Mouse (Mus musculus): Measurements from ENCODE around the gene 2010111I01Rik. TPM values are rescaled to one million over a fixed set of nuclear protein-coding genes. Genes with fewer than 3 reads are reported as not detected.
A peak's percentile ranks its signal among the peaks of the same experiment; 100 is the strongest.

2010111I01Rik gene
- polyA plus RNA-seq, 1 experiment from 2014 or later: 144 TPM

DNA sequence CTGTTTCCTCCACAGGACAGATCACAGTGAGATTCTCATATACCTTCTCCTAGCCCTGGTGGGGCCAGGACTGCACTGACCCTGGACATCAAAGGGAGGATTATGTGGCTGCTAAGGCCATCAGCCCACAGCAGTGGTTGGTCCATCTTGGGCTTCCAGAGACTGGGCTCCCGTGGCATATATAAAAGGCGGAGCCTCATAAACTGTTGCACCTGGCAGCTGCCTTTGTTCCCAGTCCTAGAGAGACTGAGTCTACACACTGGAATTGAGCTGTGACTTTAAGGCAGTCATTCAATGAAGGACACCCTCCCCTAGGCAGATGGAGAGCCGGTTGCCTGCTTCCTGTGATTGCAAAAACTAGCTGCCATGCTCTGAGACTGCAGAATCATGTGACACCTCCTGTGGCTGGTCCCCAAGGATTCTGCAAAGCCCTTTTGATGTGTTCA is 337.1 kb downstream of the 2010111I01Rik start:
- H3K4me3 ChIP-seq (ENCODE audit: low read depth, low read length): no peak overlapping the region
- 41% methylated on average over 3 of the region's 3 CpGs for WGBS
- no peak; the same call in 1 of the 2 replicates for ATAC-seq (ENCODE audit: low read depth)
- DNase-seq (ENCODE audit: low spot score): no peak
- H3K27me3 ChIP-seq (replicated peaks; ENCODE audit: control insufficient read depth, insufficient read depth, low read length): no peaks in the 10 kb centered on the region
- H3K9me3 ChIP-seq (ENCODE audit: control insufficient read depth, low read length): no peaks in the 10 kb centered on the region
- no peaks in the 10 kb centered on the region for H3K4me1 ChIP-seq (ENCODE audit: control insufficient read depth, insufficient read depth, low read length)
- no peak overlapping the region for H3K9ac ChIP-seq (ENCODE audit: low read depth, low read length)
- peaks cover 81% of the 10 kb centered on the region for H3K36me3 ChIP-seq (ENCODE audit: control insufficient read depth, insufficient read depth, low read length)
- H3K4me2 ChIP-seq (ENCODE audit: low read depth, low read length): no peak overlapping the region
- H3K27ac ChIP-seq (replicated peaks; ENCODE audit: low read depth, low read length): no peak overlapping the region; the same call in 1 of the 2 replicates

DNA sequence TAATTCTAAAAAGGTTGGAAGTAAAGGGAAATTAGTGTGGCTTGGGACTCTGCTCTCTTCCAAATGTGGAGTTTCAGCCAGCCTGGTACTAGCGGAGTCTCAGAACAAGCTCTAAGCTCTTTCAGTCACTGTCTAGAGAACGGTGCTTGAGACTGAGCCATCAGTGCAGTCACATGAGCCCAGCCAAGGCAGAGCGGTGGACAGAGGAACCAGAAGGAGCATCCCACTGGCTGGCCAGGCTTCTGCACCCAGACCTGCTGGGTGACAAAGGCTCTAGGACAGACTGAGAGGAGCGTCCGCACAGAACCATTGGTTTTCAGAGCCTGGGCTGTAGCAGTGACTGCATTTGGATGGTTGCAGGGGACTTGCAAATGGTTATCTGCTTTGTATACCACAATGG is 337.7 kb downstream of the 2010111I01Rik start:
- Histone ChIP-seq H3K4me1 (ENCODE audit: control insufficient read depth, insufficient read depth, low read length) (no peaks in the 10 kb centered on the region), H3K27ac (replicated peaks; ENCODE audit: low read depth, low read length) (no peak overlapping the region), H3K9me3 (ENCODE audit: control insufficient read depth, low read length) (no peaks in the 10 kb centered on the region), H3K27me3 (replicated peaks; ENCODE audit: control insufficient read depth, insufficient read depth, low read length) (no peaks in the 10 kb centered on the region), H3K4me3 (ENCODE audit: low read depth, low read length) (no peak overlapping the region), H3K36me3 (ENCODE audit: control insufficient read depth, insufficient read depth, low read length) (peaks cover 75% of the 10 kb centered on the region), H3K4me2 (ENCODE audit: low read depth, low read length) (no peak overlapping the region), H3K9ac (ENCODE audit: low read depth, low read length) (no peak overlapping the region)
- DNase-seq (ENCODE audit: low spot score) (no peak), ATAC-seq (ENCODE audit: low read depth) (no peak)
- WGBS: 90% methylated on average over 5 of the region's 5 CpGs

DNA sequence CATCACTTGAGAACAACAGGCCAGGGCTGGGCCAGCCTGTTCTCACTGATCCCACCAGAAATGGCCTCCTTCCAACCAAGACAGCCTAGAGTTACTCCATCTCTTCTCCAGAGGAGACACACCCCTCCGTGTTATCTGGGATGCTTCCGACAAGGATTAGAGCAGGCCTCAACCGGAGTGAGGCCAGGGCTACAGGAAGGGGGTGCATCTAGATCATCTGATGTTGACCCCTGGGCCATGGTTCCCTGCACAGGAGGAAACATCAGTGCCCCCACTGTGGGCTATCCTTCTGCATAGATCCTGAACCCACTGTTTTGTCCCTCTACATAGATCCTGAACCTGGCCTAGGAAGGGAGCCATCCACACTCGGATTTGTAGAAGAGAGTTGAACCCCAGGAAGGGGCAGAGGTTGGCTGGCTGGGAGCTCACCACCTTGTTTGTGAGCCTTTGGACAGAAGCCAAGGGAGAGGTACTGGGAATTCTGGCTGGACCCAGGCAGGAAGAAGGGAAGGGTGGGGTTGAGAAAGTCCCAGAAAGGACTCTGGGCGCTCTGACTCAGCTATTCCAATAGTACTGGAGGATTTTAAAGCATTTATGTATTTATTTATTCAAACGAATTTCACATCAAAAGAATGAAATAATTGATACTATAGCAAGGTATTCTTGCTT is 339.6 kb downstream of the 2010111I01Rik start:
- H3K36me3 ChIP-seq (ENCODE audit: control insufficient read depth, insufficient read depth, low read length): peaks cover 56% of the 10 kb centered on the region
- no peak for DNase-seq (ENCODE audit: low spot score)
- no peaks in the 10 kb centered on the region for H3K27me3 ChIP-seq (replicated peaks; ENCODE audit: control insufficient read depth, insufficient read depth, low read length)
- no peak overlapping the region for H3K4me3 ChIP-seq (ENCODE audit: low read depth, low read length)
- H3K4me1 ChIP-seq (ENCODE audit: control insufficient read depth, insufficient read depth, low read length): no peaks in the 10 kb centered on the region
- 73% methylated on average over 6 of the region's 6 CpGs for WGBS
- no peak for ATAC-seq (ENCODE audit: low read depth)
- no peaks in the 10 kb centered on the region for H3K9me3 ChIP-seq (ENCODE audit: control insufficient read depth, low read length)
- H3K4me2 ChIP-seq (ENCODE audit: low read depth, low read length): no peak overlapping the region
- no peak overlapping the region for H3K27ac ChIP-seq (replicated peaks; ENCODE audit: low read depth, low read length)
- H3K9ac ChIP-seq (ENCODE audit: low read depth, low read length): no peak overlapping the region

DNA sequence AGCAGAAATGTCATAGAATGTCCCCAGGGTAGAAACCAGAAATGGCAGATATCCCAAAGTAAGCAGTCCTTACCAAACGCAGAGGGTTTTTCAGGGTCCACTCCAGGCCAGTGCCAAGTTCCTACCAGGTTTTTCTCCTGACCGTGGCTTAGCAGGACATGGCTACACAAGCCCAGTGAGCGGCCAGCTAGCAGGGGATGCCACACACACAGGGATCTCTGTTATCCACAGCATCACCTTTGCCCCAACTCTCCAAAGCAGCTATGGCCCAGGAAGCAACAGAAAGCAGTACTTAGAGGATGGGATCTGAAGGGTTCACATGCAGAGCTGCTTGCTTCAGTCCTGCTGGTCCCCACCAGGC is 340.1 kb downstream of the 2010111I01Rik start:
- no peak for ATAC-seq (ENCODE audit: low read depth)
- no peak for DNase-seq (ENCODE audit: low spot score)
- Histone ChIP-seq H3K9me3 (ENCODE audit: control insufficient read depth, low read length) (no peaks in the 10 kb centered on the region), H3K4me1 (ENCODE audit: control insufficient read depth, insufficient read depth, low read length) (no peaks in the 10 kb centered on the region), H3K4me2 (ENCODE audit: low read depth, low read length) (no peak overlapping the region), H3K27ac (replicated peaks; ENCODE audit: low read depth, low read length) (no peak overlapping the region), H3K4me3 (ENCODE audit: low read depth, low read length) (no peak overlapping the region), H3K9ac (ENCODE audit: low read depth, low read length) (no peak overlapping the region), H3K36me3 (ENCODE audit: control insufficient read depth, insufficient read depth, low read length) (peaks cover 53% of the 10 kb centered on the region), H3K27me3 (replicated peaks; ENCODE audit: control insufficient read depth, insufficient read depth, low read length) (no peaks in the 10 kb centered on the region)
- 58% methylated on average over 3 of the region's 3 CpGs for WGBS

DNA sequence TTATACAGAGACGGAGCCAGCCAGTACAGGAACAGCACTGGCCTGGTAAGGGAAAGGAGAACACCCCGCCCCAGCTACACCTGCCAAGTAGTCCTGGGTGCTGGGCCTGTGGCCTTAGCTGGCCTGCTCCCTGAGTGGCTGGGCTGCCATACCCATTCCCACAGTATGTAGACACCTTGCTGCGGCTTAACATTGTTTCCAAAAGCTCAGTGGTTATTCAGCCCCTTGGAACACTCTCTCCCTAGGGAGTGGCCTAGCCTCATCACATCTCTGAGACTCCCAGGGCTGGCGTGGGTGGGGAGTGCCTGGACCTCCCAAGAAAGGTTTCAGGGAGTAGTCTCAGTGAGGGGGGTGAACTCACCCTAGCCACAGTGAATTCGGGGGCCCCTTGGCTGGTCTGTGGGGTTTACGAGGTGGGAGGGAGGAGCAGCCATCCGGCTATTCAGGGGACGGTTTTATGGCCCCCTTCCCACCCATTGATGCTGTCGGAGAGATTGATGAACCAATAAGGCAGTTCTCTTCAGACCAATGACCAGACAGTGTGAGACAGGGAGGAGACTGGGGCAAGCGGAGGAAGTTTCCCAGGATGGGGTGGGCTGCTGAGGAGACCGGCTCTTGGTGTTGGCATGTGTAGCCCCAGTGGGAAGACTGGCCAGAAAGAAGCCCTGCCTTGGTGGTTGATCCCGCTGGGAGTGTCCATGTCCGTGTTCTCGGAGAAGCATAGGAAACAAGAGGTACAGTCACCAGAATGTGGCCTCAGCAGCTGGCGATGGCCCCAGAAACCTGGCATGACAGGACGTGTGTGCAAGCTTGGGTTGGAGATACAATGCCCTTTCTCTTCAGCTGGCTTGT is 340.7 kb downstream of the 2010111I01Rik start:
- WGBS: 69% methylated on average over 16 of the region's 16 CpGs
- Histone ChIP-seq H3K27me3 (replicated peaks; ENCODE audit: control insufficient read depth, insufficient read depth, low read length) (no peaks in the 10 kb centered on the region), H3K9me3 (ENCODE audit: control insufficient read depth, low read length) (no peaks in the 10 kb centered on the region), H3K36me3 (ENCODE audit: control insufficient read depth, insufficient read depth, low read length) (peaks cover 46% of the 10 kb centered on the region), H3K4me3 (ENCODE audit: low read depth, low read length) (no peak overlapping the region), H3K4me1 (ENCODE audit: control insufficient read depth, insufficient read depth, low read length) (no peaks in the 10 kb centered on the region), H3K4me2 (ENCODE audit: low read depth, low read length) (no peak overlapping the region), H3K27ac (replicated peaks; ENCODE audit: low read depth, low read length) (no peak overlapping the region; the same call in 1 of the 2 replicates), H3K9ac (ENCODE audit: low read depth, low read length) (no peak overlapping the region)
- ATAC-seq (ENCODE audit: low read depth) (peak; percentile 10; the same call in 1 of the 2 replicates), DNase-seq (ENCODE audit: low spot score) (no peak)

DNA sequence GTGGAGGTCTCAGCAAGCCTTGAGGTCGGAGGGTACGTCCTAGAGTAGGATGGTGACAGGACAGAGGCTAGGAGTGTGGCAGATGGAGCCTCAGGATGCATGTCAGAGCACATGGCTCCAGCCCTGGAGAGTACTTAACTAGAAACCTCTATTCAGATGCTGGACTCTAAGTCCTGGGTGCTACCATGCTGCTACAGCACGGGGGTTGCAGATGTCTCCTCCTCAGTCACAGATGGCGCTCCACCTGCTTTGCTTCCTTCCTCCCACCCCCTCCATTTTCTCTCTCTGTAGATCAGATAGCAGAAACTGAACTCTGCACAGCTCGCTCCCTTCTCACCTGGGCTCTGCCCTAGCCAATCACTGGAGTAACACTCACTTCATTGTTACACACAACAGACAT is 342.1 kb downstream of the 2010111I01Rik start:
- Histone ChIP-seq H3K9me3 (ENCODE audit: control insufficient read depth, low read length) (no peaks in the 10 kb centered on the region), H3K9ac (ENCODE audit: low read depth, low read length) (no peak overlapping the region), H3K27me3 (replicated peaks; ENCODE audit: control insufficient read depth, insufficient read depth, low read length) (no peaks in the 10 kb centered on the region), H3K36me3 (ENCODE audit: control insufficient read depth, insufficient read depth, low read length) (peaks cover 33% of the 10 kb centered on the region), H3K4me2 (ENCODE audit: low read depth, low read length) (no peak overlapping the region), H3K27ac (replicated peaks; ENCODE audit: low read depth, low read length) (no peak overlapping the region), H3K4me1 (ENCODE audit: control insufficient read depth, insufficient read depth, low read length) (no peaks in the 10 kb centered on the region), H3K4me3 (ENCODE audit: low read depth, low read length) (no peak overlapping the region)
- WGBS: 85% methylated on average over 5 of the region's 5 CpGs
- no peak for DNase-seq (ENCODE audit: low spot score)
- ATAC-seq (ENCODE audit: low read depth): 0 out of 2 replicates have a peak, but pooled peaks have one; percentile 16

DNA sequence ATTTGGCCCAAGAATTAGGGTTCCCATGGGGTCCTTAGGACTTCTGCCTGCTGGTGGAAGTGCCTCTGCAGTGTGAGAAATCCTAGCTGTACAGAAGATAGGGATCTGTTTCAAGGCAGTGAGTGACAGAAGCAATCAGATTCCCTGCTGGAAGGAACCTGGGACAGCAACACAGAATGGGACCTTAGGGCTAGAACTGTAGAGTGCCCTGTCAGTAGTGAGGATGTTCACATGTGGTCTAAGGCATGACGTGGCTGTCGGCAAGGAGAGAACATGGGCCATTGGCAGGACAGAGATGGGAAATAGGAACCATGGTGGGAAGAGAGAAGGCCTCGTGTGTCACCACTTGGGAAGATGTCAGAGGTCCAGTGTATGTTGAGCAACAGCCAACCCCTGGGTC is 344.9 kb downstream of the 2010111I01Rik start:
- Histone ChIP-seq H3K4me3 (ENCODE audit: low read depth, low read length) (no peak overlapping the region), H3K36me3 (ENCODE audit: control insufficient read depth, insufficient read depth, low read length) (peaks cover 6% of the 10 kb centered on the region), H3K9me3 (ENCODE audit: control insufficient read depth, low read length) (no peaks in the 10 kb centered on the region), H3K4me2 (ENCODE audit: low read depth, low read length) (no peak overlapping the region), H3K4me1 (ENCODE audit: control insufficient read depth, insufficient read depth, low read length) (no peaks in the 10 kb centered on the region; the same call in 1 of the 2 replicates), H3K27me3 (replicated peaks; ENCODE audit: control insufficient read depth, insufficient read depth, low read length) (no peaks in the 10 kb centered on the region), H3K27ac (replicated peaks; ENCODE audit: low read depth, low read length) (no peak overlapping the region), H3K9ac (ENCODE audit: low read depth, low read length) (no peak overlapping the region)
- ATAC-seq (ENCODE audit: low read depth) (no peak), DNase-seq (ENCODE audit: low spot score) (no peak)
- WGBS: 84% methylated on average over 3 of the region's 3 CpGs

DNA sequence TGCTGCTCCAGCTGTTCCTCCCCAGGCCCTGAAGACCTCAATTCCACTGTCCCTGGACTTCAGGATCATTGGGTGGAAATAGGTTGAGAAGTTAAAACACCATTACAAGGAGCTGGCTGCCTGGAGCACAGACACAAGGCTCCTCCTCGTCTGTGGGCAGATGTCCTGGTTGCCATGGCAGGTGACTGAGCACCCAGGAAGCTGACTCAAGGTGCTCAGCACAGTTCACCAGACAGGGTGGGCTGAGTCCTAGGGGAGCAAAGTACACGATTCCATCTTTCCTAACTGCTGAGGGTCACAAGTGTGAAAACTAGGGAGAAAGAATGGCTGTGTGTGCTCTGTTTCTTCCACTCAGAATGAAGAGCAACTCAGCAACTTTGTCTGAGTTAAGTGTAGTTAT is 346.5 kb downstream of the 2010111I01Rik start:
- Histone ChIP-seq H3K4me1 (ENCODE audit: control insufficient read depth, insufficient read depth, low read length) (no peaks in the 10 kb centered on the region; the same call in 1 of the 2 replicates), H3K4me2 (ENCODE audit: low read depth, low read length) (no peak overlapping the region), H3K9ac (ENCODE audit: low read depth, low read length) (no peak overlapping the region), H3K9me3 (ENCODE audit: control insufficient read depth, low read length) (no peaks in the 10 kb centered on the region), H3K27ac (replicated peaks; ENCODE audit: low read depth, low read length) (no peak overlapping the region), H3K4me3 (ENCODE audit: low read depth, low read length) (no peak overlapping the region), H3K36me3 (ENCODE audit: control insufficient read depth, insufficient read depth, low read length) (peaks cover 3% of the 10 kb centered on the region), H3K27me3 (replicated peaks; ENCODE audit: control insufficient read depth, insufficient read depth, low read length) (no peaks in the 10 kb centered on the region)
- 64% methylated on average over 2 of the region's 2 CpGs for WGBS
- no peak for ATAC-seq (ENCODE audit: low read depth)
- DNase-seq (ENCODE audit: low spot score): no peak

All from embryonic facial prominence, embryonic 14.5 days (tissue).